Mouse (Mus musculus): ENCODE results near the gene Usp13.

- TF ChIP-seq POLR2A (IDR thresholded peaks at IDR 0.05; ENCODE audit: control insufficient read depth, extremely low read depth, insufficient read depth, low read length, poor library complexity): no peak
- TF ChIP-seq CTCF (IDR thresholded peaks at IDR 0.05; ENCODE audit: borderline replicate concordance, control insufficient read depth, extremely low read depth, insufficient read depth, low read length, poor library complexity): no peak
These were observed 72.8 kb downstream of the Usp13 start for GRCm38 (mm10) chr3:32890174-32890573.
